Mouse (Mus musculus): ENCODE data around the gene Rbms3. TPM values are rescaled to one million over a fixed set of nuclear protein-coding genes. Genes with fewer than 3 reads are reported as not detected.

Gene Rbms3
- polyA plus RNA-seq, 1 experiment from 2014 or later = 43.1 TPM

DNA sequence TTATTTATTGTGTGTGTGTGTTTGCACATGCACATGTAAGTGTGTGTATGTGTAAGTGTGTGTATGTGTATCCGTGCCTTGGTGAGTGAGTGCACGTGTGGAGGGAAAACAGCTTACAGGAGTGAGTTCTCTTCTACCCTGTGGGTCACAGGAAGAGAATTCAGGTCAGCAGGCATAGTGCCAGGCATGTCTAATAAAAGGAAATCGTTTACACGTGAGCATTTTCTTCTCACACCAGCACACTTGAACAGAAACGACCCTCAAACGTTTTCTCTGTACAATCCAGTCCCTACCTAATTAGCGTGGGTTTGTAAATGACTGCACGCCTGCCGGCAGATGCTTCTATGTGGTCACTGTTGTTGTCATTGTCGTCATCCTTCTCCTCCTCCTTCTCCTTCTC lies 701.4 kb downstream of the Rbms3 start:
- Histone ChIP-seq H3K4me2 (ENCODE audit: low read depth, low read length) (no peak overlapping the region), H3K27me3 (replicated peaks; ENCODE audit: control insufficient read depth, insufficient read depth, low read length) (no peaks in the 10 kb centered on the region), H3K36me3 (ENCODE audit: control insufficient read depth, insufficient read depth, low read length) (no peaks in the 10 kb centered on the region), H3K4me1 (ENCODE audit: control insufficient read depth, insufficient read depth, low read length) (no peaks in the 10 kb centered on the region), H3K9ac (ENCODE audit: low read depth, low read length) (no peak overlapping the region), H3K27ac (ENCODE audit: low read length) (no peak overlapping the region), H3K9me3 (ENCODE audit: control insufficient read depth, low read length) (0 out of 2 replicates have a peak, but pooled peaks cover 2% of the 10 kb centered on the region), H3K4me3 (ENCODE audit: low read length) (no peak overlapping the region)
- 47% methylated on average over 10 of the region's 10 CpGs for WGBS
- ATAC-seq = no peak

DNA sequence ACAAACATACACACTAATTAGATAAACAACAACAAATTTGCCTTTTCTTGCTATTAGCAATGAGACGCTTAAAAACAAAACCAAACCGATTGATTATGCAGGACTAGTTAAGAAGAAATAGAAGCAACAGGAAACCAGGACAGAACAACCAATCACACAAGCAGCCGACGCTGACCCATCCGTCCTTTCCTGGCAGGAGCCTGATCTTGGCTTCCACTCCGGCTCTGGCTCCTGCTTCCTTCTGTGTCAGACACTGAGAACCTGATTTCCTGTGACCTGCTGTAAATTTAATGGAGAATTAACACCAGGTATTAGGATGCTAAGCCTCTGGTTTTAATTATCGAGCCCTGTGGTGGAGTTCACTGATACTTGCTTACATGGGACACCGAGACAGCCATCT lies 706.6 kb downstream of the Rbms3 start:
- ATAC-seq = no peak
- H3K4me2 ChIP-seq (ENCODE audit: low read depth, low read length) = no peak overlapping the region
- no peaks in the 10 kb centered on the region for H3K4me1 ChIP-seq (ENCODE audit: control insufficient read depth, insufficient read depth, low read length)
- H3K27ac ChIP-seq (ENCODE audit: low read length) = no peak overlapping the region
- no peaks in the 10 kb centered on the region for H3K9me3 ChIP-seq (ENCODE audit: control insufficient read depth, low read length)
- H3K27me3 ChIP-seq (replicated peaks; ENCODE audit: control insufficient read depth, insufficient read depth, low read length) = no peaks in the 10 kb centered on the region
- no peak overlapping the region for H3K9ac ChIP-seq (ENCODE audit: low read depth, low read length)
- WGBS = 85% methylated on average over 8 of the region's 8 CpGs
- H3K4me3 ChIP-seq (ENCODE audit: low read length) = no peak overlapping the region
- no peaks in the 10 kb centered on the region for H3K36me3 ChIP-seq (ENCODE audit: control insufficient read depth, insufficient read depth, low read length)

DNA sequence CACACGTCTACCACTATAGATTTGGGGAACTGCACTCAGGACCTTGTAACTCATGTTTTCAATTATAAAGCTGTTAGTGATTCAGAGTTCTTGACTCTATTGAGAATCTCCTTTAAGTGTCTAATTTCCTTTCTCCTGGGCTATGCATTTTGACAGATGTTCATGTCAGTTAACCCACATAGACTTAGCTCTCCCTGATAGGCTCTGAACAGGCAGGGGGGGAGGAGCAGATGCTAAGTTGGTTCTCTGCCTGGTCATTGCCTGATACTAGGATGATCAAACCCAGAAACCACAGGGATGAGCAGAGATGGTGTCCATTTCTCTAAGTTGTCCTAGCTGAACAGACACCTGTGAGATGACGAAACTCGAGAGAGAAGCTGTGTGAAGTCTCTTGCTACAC lies 707.2 kb downstream of the Rbms3 start:
- ATAC-seq = no peak
- Histone ChIP-seq H3K9me3 (ENCODE audit: control insufficient read depth, low read length) (no peaks in the 10 kb centered on the region), H3K27me3 (replicated peaks; ENCODE audit: control insufficient read depth, insufficient read depth, low read length) (no peaks in the 10 kb centered on the region), H3K4me2 (ENCODE audit: low read depth, low read length) (no peak overlapping the region), H3K4me3 (ENCODE audit: low read length) (no peak overlapping the region), H3K9ac (ENCODE audit: low read depth, low read length) (no peak overlapping the region), H3K4me1 (ENCODE audit: control insufficient read depth, insufficient read depth, low read length) (no peaks in the 10 kb centered on the region), H3K36me3 (ENCODE audit: control insufficient read depth, insufficient read depth, low read length) (no peaks in the 10 kb centered on the region), H3K27ac (ENCODE audit: low read length) (no peak overlapping the region)
- 84% methylated on average over 3 of the region's 3 CpGs for WGBS

DNA sequence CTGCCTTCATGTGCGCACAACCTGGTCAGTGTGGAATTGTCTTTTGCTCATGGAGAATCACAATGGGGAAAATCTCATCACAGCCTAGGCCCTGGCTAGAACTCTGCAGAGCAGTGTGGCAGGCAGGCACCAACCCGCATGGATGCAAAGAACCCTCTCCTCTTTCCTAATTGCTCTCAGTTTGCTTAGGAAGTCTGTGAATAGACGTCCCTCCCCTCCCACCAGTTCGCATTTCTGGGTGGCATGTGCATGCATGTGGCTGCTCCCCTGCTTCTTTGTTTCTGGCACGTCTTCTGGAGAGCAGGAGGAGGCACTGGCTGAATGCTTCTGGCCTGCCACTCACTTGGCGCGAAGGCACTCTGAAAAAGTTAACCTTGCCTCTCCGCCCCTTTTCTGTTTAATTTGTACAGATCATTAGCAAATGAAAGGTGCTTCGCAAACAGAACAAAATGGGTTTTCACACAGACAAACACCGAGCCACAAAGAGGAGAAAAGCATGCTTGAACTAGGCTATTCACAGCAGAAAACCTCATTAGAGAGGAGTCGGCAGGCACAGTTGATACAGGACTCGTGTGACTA lies 710.2 kb downstream of the Rbms3 start:
- Histone ChIP-seq H3K4me2 (ENCODE audit: low read depth, low read length) (no peak overlapping the region), H3K9ac (ENCODE audit: low read depth, low read length) (no peak overlapping the region), H3K4me3 (ENCODE audit: low read length) (no peak overlapping the region), H3K27me3 (replicated peaks; ENCODE audit: control insufficient read depth, insufficient read depth, low read length) (no peaks in the 10 kb centered on the region), H3K27ac (ENCODE audit: low read length) (no peak overlapping the region), H3K9me3 (ENCODE audit: control insufficient read depth, low read length) (no peaks in the 10 kb centered on the region), H3K36me3 (ENCODE audit: control insufficient read depth, insufficient read depth, low read length) (no peaks in the 10 kb centered on the region), H3K4me1 (ENCODE audit: control insufficient read depth, insufficient read depth, low read length) (no peaks in the 10 kb centered on the region)
- no peak for ATAC-seq
- 58% methylated on average over 12 of the region's 12 CpGs for WGBS

DNA sequence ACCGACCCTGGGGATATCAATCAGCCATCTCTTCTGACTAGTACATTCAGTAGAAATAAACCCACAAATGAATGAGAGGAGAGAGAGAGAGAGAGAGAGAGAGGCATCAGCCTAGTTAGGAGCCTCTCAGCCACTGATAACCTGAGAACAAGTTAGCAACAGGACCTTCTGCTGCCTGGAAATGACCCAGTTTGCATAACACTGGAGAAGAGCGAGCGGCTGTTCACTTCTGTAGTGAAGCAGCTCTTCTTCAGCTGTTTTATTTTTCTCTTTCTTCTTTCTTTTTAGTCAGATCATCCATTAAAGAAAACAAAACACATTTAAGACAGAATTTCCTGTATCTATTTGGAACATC lies 717.2 kb downstream of the Rbms3 start:
- H3K4me2 ChIP-seq (ENCODE audit: low read depth, low read length) = no peak overlapping the region
- no peak overlapping the region for H3K27ac ChIP-seq (ENCODE audit: low read length)
- WGBS = 40% methylated on average over 3 of the region's 3 CpGs

DNA sequence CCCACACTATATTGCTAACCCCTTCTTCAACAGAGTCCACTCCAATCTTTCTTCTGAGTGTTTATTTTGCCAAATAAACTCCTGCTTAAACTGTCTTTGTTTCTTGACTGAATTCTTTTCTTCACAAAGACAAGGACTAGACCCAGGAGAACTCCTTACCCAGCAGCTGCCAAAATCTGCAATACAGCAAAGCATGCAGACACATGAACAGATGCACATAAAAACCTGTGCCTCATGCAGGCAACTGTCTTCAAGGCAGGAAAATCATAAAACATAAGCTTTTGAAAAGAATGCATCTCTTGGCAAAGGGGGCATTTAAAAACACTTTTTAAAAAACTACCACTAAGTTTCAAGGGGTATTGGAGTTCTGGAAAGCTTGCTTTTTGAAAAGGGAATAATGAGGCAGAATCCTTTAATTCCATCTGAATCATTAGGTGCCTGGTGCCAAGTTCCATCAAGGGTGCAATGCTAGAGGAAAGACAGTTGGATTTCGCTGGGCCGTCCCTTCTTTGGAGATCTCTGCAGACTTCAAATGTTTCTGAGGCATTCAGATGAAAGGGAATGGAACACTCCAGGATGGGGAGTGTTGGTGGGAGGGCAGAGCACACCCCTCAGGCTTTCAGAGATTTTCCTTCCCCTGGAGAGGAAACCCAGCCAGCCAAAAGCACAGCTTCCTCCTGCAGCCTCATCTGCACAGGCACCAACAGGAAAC lies 717.8 kb downstream of the Rbms3 start:
- Histone ChIP-seq H3K4me2 (ENCODE audit: low read depth, low read length) (no peak overlapping the region), H3K4me3 (ENCODE audit: low read length) (no peak overlapping the region), H3K27me3 (replicated peaks; ENCODE audit: control insufficient read depth, insufficient read depth, low read length) (no peaks in the 10 kb centered on the region), H3K27ac (ENCODE audit: low read length) (no peak overlapping the region), H3K4me1 (ENCODE audit: control insufficient read depth, insufficient read depth, low read length) (no peaks in the 10 kb centered on the region), H3K9me3 (ENCODE audit: control insufficient read depth, low read length) (no peaks in the 10 kb centered on the region), H3K9ac (ENCODE audit: low read depth, low read length) (no peak overlapping the region), H3K36me3 (ENCODE audit: control insufficient read depth, insufficient read depth, low read length) (no peaks in the 10 kb centered on the region)
- ATAC-seq = no peak
- WGBS = 50% methylated on average over 2 of the region's 2 CpGs

More for the DNA sequence above, 717.2 kb downstream of the Rbms3 start:
- no peaks in the 10 kb centered on the region for H3K36me3 ChIP-seq (ENCODE audit: control insufficient read depth, insufficient read depth, low read length)
- no peaks in the 10 kb centered on the region for H3K4me1 ChIP-seq (ENCODE audit: control insufficient read depth, insufficient read depth, low read length)
- H3K9ac ChIP-seq (ENCODE audit: low read depth, low read length) = no peak overlapping the region
- no peaks in the 10 kb centered on the region for H3K27me3 ChIP-seq (replicated peaks; ENCODE audit: control insufficient read depth, insufficient read depth, low read length)
- H3K9me3 ChIP-seq (ENCODE audit: control insufficient read depth, low read length) = no peaks in the 10 kb centered on the region
- ATAC-seq = no peak
- no peak overlapping the region for H3K4me3 ChIP-seq (ENCODE audit: low read length)

DNA sequence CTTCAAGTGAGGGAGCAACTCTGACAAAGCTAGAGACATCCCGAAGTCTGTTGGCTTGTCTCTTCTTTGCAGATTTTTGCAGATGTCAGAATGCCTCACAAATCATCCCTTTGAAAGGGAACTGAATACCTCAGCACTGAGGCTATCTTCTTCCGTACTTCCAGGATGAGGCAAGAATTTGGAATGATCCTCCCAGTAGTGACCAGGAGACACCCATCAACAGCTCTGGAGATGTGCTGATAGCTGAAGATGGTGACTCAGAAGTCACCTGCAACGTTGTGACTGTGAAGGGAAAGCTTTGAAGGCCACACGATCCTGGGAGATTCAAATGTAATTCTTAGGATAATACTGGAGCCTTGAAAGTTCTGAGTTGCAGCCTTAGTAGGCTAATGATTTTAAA lies 720.2 kb downstream of the Rbms3 start:
- Histone ChIP-seq H3K4me1 (ENCODE audit: control insufficient read depth, insufficient read depth, low read length) (no peaks in the 10 kb centered on the region), H3K9ac (ENCODE audit: low read depth, low read length) (no peak overlapping the region), H3K36me3 (ENCODE audit: control insufficient read depth, insufficient read depth, low read length) (no peaks in the 10 kb centered on the region), H3K27ac (ENCODE audit: low read length) (no peak overlapping the region), H3K4me3 (ENCODE audit: low read length) (no peak overlapping the region), H3K9me3 (ENCODE audit: control insufficient read depth, low read length) (no peaks in the 10 kb centered on the region), H3K4me2 (ENCODE audit: low read depth, low read length) (no peak overlapping the region), H3K27me3 (replicated peaks; ENCODE audit: control insufficient read depth, insufficient read depth, low read length) (no peaks in the 10 kb centered on the region)
- ATAC-seq = no peak
- whole genome bisulfite sequencing = 70% methylated on average over 4 of the region's 4 CpGs

DNA sequence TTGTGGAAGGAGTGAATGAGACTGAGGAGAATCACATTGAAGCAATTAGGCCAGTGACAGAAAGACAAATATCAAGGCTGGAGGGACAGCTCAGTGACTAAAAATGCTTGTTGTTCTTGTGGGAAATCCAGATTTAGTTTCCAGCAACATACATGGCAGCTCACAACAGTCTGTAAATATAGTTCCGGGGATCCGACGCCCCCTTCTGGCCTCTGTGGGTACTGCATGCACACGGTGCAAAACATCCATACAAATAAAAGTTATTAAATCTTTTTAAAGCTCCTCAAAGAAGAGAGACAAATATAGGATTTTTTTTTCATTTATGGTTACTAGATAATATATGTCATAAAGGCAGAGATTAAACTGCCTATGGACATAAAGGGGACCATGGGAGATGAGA lies 722.8 kb downstream of the Rbms3 start:
- ATAC-seq = no peak
- 72% methylated on average over 4 of the region's 4 CpGs for WGBS
- no peak overlapping the region for H3K4me3 ChIP-seq (ENCODE audit: low read length)
- H3K4me2 ChIP-seq (ENCODE audit: low read depth, low read length) = no peak overlapping the region
- no peaks in the 10 kb centered on the region for H3K36me3 ChIP-seq (ENCODE audit: control insufficient read depth, insufficient read depth, low read length)
- H3K9me3 ChIP-seq (ENCODE audit: control insufficient read depth, low read length) = no peaks in the 10 kb centered on the region
- H3K4me1 ChIP-seq (ENCODE audit: control insufficient read depth, insufficient read depth, low read length) = no peaks in the 10 kb centered on the region
- no peak overlapping the region for H3K9ac ChIP-seq (ENCODE audit: low read depth, low read length)
- no peak overlapping the region for H3K27ac ChIP-seq (ENCODE audit: low read length)
- no peaks in the 10 kb centered on the region for H3K27me3 ChIP-seq (replicated peaks; ENCODE audit: control insufficient read depth, insufficient read depth, low read length)

DNA sequence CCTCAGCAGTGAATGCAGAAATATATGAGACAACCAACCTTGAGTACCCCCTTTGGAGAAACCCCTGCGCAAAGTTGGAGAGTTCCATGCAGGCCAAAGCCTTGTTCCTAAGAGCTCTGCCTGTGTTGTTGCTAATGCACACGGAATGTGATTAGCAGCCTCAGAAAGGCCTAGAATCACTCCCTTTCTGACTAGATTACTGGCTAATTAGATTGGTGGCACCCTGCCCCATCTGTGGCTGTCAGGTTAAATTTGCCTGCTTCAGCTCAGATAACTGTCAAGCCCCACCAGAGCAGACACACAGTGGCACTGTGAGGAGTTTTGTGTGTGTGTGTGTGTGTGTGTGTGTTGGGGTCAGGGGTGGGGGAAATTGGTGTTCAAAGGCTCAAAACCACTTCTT lies 724.1 kb downstream of the Rbms3 start:
- H3K9ac ChIP-seq (ENCODE audit: low read depth, low read length) = no peak overlapping the region
- no peaks in the 10 kb centered on the region for H3K9me3 ChIP-seq (ENCODE audit: control insufficient read depth, low read length)
- H3K27ac ChIP-seq (ENCODE audit: low read length) = no peak overlapping the region
- H3K4me2 ChIP-seq (ENCODE audit: low read depth, low read length) = no peak overlapping the region
- no peaks in the 10 kb centered on the region for H3K4me1 ChIP-seq (ENCODE audit: control insufficient read depth, insufficient read depth, low read length)
- H3K27me3 ChIP-seq (replicated peaks; ENCODE audit: control insufficient read depth, insufficient read depth, low read length) = no peaks in the 10 kb centered on the region
- H3K36me3 ChIP-seq (ENCODE audit: control insufficient read depth, insufficient read depth, low read length) = no peaks in the 10 kb centered on the region
- no peak for ATAC-seq
- no peak overlapping the region for H3K4me3 ChIP-seq (ENCODE audit: low read length)
- 74% methylated on average over 2 of the region's 2 CpGs for WGBS
